Mouse (Mus musculus): ENCODE measurements around the gene Dll1. TPM values are rescaled to one million over a fixed set of nuclear protein-coding genes. Genes with fewer than 3 reads are reported as not detected.

The Dll1 gene
- total RNA-seq, 2 experiments from 2014 or later, result 11.6 to 12.8 TPM

DNA sequence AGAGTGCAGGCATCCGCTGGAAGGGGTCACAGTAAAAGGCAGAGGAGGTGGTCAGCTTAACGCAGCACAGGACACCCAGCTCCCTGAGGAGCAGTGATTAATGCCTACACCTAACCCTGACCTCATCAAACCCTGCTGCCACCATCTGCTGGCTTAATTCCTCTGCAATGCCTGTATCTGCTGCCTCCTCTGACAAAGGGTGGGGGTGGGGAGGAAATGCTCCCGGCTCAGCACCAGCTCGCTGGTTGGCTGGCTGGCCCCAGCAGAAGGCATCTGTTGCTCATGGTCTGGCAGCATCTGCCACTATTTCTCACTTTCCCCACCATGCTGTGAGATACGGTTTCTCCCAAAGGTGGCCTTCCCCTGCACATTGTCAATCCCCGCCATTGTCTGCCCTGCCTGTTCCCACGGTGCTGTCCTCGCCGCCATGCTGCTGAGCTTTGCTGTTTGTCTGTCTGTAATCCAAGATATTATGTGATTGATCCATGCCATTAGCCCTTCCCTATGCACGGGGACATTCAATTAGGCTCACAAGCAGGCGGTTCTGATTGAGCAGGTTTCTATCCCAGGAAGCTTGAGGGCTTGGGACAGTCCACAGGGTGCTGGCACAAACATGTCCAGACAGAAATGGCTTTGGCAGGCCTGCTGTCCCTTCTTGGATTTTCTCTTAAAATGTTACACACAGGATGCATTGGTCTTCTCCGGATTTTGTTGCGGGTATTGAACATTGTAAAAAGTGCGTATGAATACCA lies 33.4 kb downstream of the Dll1 start:
- peak in 1 of 2 experiments; percentile 26 for DNase-seq (ENCODE audit: extremely low spot score in 1 of 2, low spot score in 1 of 2)

DNA sequence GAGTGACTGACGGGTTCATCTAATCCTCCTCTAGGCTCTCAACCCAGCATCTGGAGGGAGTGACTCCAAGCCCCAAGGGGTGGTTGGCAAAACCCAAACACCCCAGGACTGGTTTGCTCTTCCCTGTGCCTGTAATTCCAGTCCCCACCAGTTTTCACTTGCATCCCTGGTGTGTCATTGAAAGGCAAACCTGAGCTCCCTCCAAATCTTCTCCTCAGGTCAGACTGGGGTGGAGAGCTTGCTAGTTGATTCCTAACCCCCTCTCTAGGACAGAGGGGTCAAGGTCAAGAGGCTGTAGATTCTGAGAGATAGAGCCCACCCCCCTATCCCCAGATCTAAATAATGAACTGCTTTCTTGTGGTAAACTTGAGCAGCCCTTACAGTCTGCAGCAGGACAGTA lies 38.8 kb downstream of the Dll1 start:
- DNase-seq (ENCODE audit: extremely low spot score in 1 of 2, low spot score in 1 of 2), result no peak

DNA sequence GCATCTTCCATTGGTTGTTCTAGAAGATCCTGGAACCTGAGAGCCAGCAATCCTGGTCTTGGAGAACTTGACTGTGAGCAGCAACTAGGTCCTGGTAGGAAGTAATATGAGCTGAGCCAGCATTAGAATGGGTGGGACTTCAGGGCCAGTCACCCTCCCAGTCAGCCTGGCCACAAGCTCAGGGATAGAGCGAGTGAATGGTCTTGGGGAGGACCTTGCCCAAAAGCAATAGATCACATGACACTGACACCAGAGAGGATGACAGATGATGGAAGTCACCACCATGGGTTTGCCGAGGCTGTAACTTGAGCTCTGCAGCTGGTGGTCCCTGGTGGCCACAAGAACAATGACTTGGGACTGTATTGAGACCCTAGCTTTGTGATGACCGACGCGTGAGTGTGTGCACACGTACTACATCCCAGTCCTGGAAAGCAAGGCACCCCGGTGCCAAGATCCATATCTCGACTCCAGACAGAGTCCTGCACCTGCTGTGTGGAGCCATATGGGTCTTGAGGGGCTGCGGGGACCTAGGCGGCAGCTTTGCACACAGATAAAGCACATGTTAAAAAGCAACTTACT lies 46.8 kb downstream of the Dll1 start:
- DNase-seq (ENCODE audit: extremely low spot score in 1 of 2, low spot score in 1 of 2), result no peak

DNA sequence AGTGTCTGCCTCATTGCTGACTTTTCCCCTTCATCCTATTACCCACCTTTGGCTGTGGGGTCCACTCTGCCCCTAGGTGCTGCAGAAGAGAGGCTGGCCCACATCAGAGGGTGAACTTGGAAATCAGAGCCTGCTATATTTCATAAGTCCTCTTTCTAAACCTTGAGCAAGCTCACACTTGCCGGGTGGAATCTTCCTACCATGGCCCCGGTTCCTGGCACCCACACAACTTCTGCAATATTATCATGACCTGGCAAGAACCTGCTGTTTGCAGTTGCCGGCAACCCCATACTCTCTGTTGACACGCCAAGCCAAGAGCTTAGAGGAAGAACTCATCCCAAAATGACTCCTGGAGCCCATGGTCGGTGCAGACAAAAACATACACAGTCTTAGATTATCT lies 49.6 kb downstream of the Dll1 start:
- DNase-seq (ENCODE audit: extremely low spot score in 1 of 2, low spot score in 1 of 2), result no peak

DNA sequence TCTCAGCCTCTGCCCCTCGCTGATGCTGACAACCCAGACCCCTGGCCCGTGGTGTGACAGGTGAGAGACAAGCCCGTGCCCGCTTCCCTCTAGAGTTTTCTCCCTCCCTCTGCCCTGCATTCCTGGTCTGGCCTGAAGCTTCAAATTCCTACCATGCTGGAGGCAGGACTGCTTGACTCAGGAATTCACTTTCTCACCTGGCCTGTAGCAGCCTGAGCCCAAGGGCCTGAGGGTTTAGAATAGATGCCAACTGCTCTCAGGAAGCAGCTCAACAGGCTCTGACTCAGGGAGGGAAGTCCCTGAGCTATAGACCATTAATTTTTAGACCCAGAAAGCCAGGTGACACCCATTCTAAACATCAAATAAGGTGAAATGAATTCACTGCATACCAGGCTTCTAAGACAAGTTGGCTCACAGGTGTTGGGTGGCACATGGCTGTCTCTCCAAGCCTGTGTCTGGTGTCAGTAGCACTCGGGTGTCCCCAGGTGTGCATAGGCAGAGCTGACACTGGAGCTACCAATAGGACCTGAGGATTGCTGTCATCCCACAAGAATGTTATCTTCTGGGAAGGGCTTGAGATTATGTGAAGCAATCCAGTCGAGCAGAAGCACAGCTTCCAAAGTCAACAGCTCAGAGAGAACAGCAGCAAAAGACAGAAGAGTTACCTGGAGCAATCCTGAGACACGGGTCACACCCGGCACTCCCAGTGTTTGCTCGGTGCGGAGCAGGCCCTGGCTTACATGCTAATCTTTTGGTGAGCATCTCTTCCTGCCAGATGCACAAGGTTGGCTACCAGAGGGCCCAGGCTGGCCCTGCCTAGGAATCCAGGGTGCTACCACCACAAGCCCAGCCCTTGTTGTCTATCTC lies 50.5 kb downstream of the Dll1 start:
- DNase-seq (ENCODE audit: extremely low spot score in 1 of 2, low spot score in 1 of 2), result no peak

DNA sequence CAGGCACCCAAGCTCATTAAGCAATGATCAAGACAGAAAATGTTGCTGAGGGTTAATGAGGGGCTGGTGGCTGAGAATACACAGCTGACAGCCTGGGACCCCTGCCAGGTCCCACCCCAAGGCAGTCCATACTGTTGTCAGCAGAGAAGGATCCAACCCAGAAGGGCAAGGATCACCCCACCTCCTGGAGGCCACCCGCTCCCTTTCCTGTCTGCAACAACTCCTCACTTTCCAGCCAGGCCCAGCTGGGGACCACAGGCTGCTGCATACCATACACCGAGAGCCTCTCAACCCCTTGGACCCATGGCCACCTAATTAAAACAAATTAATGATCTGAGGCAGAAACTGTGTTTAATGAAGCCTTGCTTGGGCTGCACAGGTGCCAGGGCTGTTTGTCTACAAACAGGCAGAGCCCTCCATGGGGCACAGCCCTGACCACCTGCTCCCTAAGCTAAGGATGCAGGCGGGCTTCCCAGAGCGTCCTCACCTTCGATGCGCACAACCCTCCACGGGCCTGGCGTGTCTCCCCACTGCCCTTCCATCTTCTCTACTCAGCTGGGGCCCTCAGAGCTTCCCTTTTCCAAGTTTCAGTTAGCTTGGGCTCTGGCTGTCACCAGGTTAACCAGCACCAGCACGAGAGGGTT lies 53.4 kb downstream of the Dll1 start:
- no peak for DNase-seq (ENCODE audit: extremely low spot score in 1 of 2, low spot score in 1 of 2)

Other genes starting within 250 kb of the Dll1 start
- gene Fam120b, start 19.3 kb upstream of the Dll1 start, total RNA-seq (2021), result 10 to 100 TPM; 42.3 to 45.1 TPM
- 100 to 1,000 TPM; 119 to 138 TPM for gene Psmb1, start 122.9 kb upstream of the Dll1 start, total RNA-seq (2021)
- gene Tbp, start 123.0 kb upstream of the Dll1 start, total RNA-seq (2021), result 10 to 100 TPM; 28.5 to 32.7 TPM
- 10 to 100 TPM; 19.9 to 20.0 TPM for gene Pdcd2, start 150.4 kb upstream of the Dll1 start, total RNA-seq (2021)
- gene Prdm9, start 187.5 kb upstream of the Dll1 start, total RNA-seq (2021), result 1 to 10 TPM; 2.5 to 4.2 TPM